Mouse (Mus musculus) MEL-GATA-1-ER (cell line): ENCODE data around the gene Crtac1.

Experiments
- DNase-seq: peaks from one replicate; pipeline ENCODE4 v3.0.0-alpha.2; 2012; ENCODE audit warnings: low read depth; ENCODE audit errors: extremely low read depth

Gene Crtac1

DNA sequence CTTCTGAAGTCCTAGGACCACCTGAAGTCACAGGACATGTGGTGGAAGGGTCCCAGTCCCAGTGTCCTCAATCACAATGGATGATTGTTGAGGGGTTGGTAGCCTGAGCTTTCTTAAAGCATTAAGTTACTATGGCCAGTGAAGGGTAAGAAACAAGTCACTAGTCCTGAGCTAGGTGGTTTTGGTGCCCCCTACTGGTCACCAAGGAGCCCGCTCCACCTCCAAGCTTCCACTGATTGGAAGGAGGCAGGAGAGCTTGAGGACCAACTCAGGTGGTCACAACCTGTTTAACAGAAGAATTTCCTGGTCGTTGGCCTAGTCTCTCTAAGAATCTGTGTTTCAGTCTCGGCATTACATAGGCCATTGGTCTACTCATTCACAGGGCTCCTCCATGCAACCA lies 2.2 kb downstream of the Crtac1 start:
- DNase-seq: no peak

GRCm38 (mm10) chr19:42425208-42425607 lies 6.4 kb downstream of the Crtac1 start:
- DNase-seq: peak; percentile 13

GRCm38 (mm10) chr19:42415042-42415441 lies 16.5 kb downstream of the Crtac1 start:
- no peak for DNase-seq

- DNase-seq: no peak
Measured at GRCm38 (mm10) chr19:42409856-42410255, 21.7 kb downstream of the Crtac1 start.

DNA sequence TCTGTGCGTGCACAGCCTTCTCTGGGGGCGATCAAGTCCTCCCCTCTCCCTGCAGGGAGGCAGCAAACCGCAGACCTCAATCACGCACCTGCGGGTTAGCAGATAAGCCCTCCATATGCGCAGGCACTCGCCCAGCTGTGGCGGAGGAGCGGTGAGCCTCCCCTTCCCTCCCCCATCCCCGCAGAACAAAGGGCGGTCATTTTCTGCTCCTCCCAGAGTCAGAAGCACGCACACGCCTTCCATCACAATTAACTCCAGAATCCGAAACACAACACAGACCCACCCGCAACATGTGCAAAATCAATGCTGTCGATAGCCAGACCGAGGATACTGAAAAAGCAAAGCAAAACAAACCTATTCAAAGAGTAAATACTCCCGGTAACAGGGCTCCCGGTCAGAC lies 22.4 kb downstream of the Crtac1 start:
- DNase-seq: no peak

DNA sequence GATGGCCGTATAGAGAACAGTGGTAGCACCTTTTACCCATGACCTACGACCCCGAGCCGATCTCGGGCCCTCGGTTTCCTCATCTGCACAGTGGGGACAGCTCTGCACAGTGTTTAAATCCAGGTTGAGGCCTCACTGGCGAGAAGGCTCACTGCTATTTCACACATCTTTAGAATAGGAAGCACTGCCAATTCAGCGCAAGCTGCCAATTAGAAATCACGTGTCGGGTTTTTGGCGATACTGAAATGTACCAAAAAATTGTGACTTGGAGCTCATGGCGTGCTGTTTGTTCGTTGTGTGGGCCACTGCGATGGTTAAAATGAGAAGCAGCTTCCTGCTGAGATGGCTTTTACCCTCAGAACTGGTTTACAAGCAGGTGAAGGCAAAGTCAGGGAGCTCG lies 27.2 kb downstream of the Crtac1 start:
- no peak for DNase-seq

DNA sequence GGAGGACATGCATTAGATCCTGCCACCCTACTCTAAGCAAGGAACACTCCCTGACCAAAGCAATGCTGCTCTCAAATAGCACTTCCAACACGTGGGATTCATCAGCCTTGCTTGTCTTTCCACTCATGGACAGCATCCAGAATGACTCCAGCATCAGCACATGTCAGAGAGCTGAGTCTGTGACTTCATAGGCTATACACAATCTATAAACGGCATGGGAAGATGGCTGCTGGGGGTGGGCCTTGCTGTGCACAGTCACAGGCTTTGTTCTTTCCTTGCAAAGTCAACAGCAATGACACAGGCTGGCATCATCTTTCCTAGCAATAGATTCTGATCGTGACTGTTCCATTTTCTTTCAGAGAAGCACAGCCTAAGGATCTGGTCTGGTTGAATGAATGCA lies 31.6 kb downstream of the Crtac1 start:
- DNase-seq: no peak

DNA sequence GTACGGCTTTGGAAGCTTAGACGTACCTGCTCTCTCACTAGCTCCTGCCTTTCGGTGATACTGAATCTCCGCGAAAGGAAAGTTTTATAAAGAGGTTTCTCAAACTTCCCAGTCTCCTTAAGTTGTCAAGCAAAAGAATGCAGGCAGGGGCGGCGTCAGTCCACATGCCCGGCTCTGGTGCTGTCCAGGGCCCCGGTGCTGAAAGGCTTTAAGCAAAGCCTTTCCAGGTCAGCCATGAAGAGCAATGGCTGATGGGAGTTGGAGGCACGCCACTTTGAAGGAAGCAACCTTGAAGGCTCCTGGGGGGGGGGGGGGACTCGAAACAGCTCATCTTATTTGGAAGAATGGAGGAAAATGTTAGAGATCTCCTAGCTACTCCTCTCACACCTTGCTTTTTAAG lies 34.3 kb downstream of the Crtac1 start:
- no peak for DNase-seq

GRCm38 (mm10) chr19:42394848-42395534 lies 36.6 kb downstream of the Crtac1 start:
- DNase-seq: no peak

DNA sequence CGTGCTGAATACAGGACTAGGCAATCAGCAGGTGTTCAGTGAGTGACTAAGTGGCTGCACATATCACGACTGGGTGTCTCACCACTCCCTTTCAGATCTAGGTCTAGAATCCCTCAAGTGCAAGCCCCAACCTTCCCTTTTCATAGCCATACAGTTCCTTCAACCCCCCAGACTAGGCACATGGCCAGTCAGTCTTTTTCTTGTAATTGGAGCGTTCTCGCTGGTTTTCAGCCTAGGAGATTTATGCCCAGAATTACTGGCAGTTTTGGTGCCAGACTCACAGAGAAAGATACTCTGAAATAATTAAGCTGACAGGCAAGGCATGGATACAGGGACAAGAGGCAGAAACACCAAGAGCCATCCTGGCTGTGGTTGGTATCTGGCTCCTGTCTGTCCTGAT lies 37.7 kb downstream of the Crtac1 start:
- DNase-seq: no peak

DNA sequence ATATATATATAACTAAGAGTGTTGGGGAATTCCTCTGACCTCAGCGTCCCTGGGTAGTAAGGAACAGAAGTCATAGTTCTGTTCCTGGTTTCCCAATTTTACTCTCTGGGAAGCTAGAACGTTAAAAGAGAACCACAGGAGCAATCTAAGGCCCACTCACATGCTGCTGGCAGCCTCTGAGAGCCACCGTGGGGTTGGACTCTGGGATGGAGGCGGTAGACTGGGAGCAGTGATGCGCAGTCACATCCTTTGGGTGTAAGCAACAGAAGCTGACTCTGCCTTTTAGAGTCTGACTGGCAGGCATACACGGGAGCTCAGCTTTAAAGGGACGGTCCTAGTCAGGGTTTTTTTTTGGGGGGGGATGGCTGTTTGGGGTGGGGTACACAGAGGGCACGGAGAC lies 39.5 kb downstream of the Crtac1 start:
- no peak for DNase-seq

GRCm38 (mm10) chr19:42389574-42389973 lies 42.0 kb downstream of the Crtac1 start:
- DNase-seq: no peak

GRCm38 (mm10) chr19:42384981-42385598 lies 46.5 kb downstream of the Crtac1 start:
- no peak for DNase-seq

- DNase-seq: no peak
Measured at GRCm38 (mm10) chr19:42380981-42381373, 50.6 kb downstream of the Crtac1 start.

- no peak for DNase-seq
Measured at GRCm38 (mm10) chr19:42380321-42380980, 51.1 kb downstream of the Crtac1 start.

GRCm38 (mm10) chr19:42379798-42380197 lies 51.8 kb downstream of the Crtac1 start:
- DNase-seq: no peak

DNA sequence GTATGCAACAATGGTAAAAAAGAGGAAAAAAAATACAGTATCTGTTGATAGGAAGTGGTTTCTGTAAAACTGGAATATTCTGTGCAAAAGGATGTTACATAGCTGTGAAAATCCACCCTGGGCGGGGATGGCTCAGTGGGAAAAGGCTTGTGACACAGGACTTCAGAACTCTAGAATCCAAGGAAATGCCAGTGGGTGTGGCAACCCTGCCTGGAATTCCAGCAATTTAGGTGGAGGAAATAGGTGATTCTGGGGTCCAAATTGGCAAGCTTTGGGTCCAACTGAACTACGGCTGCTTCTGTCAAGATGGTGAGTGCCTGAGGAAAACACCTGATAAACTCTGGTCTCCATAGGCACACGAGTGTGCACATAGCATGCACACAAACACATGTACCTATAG lies 54.4 kb downstream of the Crtac1 start:
- DNase-seq: no peak

- no peak for DNase-seq
Measured at GRCm38 (mm10) chr19:42363551-42363950, 68.0 kb downstream of the Crtac1 start.

DNA sequence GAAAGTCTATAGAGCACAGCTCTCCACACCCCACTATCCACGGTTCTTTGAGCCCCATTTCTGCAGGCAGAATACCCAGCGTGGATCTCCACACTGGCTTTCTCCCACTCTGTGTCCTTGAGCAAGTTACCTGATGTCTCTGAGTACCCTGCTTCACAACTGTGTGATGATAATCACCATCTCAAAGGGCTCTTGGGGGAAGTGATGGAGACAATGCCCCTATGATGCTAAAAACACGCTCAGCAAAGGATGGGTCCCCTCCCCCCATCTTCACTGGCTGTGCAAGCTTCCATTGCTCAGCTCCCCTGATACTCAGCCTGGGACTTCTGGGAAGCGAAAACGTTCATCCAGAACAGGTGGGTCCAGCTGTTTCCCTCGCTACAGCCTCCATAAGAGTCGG lies 73.2 kb downstream of the Crtac1 start:
- no peak for DNase-seq

- DNase-seq: no peak
Measured at GRCm38 (mm10) chr19:42356854-42357253, 74.7 kb downstream of the Crtac1 start.

GRCm38 (mm10) chr19:42355476-42355875 lies 76.1 kb downstream of the Crtac1 start:
- no peak for DNase-seq

- peak; percentile 35 for DNase-seq
Measured at GRCm38 (mm10) chr19:42341183-42341582, 90.4 kb downstream of the Crtac1 start.
